Mouse (Mus musculus) bone marrow, adult 2 months (tissue): ENCODE results near the gene Nav2.

Experiments used
- CTCF ChIP-seq: fragments of 200-500 bp; IDR thresholded peaks from 2 replicates; pipeline ENCODE4 v1.5.1; 2011; ENCODE audit warnings: low read length, control low read depth; ENCODE audit not compliant: control insufficient read depth, insufficient read depth
- POLR2A ChIP-seq: fragments of 200-500 bp; IDR thresholded peaks from 2 replicates; pipeline ENCODE4 v1.6.1; 2011; ENCODE audit warnings: low read depth, mild to moderate bottlenecking, control low read depth, low read length, borderline replicate concordance; ENCODE audit not compliant: control insufficient read depth

GRCm38 (mm10) chr7:49586530-49587120 is 678.1 kb downstream of the Nav2 start:
- TF ChIP-seq CTCF (no peak), POLR2A (no peak)
